Mouse (Mus musculus) brain, embryonic 18.5 days (tissue): ENCODE measurements around the gene Ostf1.

ENCODE experiments used
- DNase-seq: peaks from one replicate; pipeline ENCODE4 v3.0.0-alpha.2; 2012; ENCODE audit warnings: low read depth, low spot score

Ostf1 gene

DNA sequence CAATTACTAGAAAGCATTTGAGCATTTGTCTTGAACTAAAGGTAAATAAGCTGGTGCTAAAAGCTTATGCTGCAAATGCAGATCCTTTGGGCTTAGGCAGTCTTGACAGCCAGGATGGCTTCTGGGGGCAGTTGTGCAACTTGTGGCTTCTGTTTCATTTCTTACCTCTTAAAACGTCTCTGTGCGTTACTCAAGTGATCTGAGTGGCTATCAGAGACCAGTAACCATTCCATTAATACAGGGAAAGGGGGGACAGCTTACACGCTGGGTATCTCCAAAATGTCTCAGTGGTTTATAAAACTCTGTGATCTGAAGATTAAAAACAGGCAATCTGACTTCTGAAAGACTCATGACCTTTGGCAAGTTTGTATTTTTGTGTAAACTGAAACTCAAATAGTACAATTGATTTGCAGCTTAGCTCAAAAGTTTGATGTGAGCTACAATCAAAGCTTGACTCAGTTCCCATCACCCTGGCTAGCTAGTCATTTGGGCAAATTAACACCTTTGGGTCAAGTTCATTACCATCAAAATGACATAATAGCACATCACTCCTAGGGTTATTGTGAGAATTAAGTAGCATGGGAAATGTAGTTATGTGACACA lies 62.7 kb downstream of the Ostf1 start:
- DNase-seq, result no peak

DNA sequence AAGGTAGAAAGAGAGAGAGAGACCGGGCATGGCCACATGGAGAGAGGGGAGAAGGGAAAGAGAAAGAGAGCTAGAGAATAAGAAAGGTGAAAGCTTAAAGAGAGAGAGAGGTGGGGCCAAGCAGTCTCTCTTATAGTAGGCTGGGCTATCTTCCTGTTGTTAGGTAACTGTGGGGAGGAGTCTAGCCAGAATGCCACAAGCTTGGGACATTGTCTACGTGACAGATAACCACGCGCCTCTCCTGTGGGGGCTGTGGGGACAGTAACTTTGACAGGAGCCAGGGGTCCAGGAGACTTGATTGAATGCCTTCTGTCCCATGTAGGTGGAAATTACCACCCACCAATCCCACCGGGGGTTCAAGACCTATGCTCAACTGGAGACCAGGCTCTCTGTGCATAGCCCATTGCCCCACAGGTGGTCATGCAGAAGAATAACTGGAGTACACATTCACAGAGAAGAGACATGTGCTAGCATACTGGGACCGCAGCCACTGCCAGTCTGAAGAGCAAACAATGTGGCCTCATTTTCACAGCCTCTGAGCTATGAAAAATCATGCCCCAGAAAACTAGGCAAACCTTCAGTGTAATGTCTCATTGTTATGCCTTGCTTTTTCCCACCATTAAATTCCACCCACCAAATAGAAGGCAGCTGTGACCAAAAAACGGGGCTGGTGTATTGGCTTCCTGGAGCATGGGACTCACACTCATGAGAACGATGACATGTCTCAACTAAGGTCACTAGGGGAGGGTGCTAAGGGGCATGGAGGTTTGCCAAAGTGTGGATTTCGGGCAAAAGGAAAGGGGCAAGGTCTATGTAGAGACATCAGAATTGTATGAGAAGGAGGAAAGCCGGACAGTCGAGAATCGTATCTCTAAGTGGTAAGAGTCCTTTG lies 63.4 kb downstream of the Ostf1 start:
- DNase-seq, result no peak

DNA sequence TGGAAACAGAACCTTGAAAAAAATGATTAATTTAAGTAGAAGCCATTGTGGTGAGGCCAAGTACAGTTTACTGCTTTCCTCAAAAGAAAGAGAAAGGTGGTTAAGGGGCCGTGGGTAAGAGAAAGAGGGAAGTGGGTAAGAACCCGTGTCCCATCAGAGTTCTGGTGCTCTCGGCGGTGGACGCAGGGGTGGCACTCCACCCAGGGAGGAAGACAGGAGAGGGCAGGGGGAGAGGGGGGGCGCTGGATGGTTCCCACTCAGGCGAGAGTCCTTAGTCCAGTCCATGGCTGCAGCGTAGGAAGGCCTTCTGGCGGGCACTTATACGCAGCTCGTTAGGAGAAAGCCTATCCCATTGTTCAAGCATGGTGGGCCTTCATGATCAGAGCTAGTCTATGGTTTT lies 64.1 kb downstream of the Ostf1 start:
- DNase-seq, result no peak

DNA sequence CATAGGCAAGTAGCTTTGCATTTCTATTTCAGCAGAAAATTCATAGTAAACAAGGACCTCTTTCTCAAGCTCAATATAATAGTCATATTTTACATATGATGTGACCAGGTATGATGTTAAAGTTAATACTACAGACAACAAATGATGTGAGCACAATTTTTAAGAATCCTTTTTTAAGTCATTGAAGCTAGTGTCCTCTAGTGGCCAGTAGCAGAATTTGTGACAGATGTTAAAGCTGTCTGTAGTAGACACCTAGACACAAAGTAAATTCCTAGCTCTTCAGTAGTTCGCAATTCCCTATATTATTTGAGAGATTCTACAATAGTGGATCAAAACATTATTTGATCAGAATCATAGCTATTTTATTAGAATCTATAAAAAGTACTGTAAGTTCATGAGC lies 73.9 kb downstream of the Ostf1 start:
- DNase-seq, result no peak

DNA sequence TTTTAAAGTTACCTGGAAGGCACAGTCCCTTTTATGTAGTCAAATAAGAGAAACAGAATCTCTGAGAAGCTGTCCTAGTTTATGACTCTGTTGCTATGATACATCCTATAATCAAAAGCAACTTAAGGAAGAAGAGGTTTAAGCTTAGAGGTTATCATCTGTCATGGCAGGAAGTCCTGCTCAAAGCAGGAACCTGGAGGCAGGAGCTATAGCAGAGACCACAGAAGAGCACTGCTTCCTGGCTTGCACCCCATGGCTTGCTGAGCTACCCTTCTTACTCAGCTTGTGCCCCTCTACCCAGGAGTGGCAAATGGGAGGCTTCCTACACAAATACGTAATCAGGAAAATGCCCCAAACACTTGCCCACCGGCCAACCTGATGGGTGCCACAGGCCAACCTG lies 76.0 kb downstream of the Ostf1 start:
- DNase-seq, result no peak

DNA sequence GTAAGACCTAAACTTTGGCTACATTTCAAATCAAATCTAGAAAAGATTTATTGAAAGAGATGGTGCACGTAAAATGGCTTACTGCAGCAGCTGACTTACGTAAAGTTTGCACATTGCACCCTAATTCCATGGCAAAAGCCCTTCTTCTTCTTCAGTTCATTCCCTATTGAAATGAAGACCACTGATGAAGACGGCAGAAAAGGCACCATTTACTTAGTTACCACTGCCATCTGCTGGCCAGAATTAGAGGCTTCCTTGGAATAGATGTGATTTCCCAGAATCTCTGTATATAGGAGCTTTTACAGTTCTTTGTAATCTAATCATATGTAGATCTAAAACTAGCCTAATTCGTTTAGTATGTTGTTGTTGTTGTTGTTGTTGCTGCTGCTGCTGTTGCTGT lies 83.0 kb downstream of the Ostf1 start:
- peak; percentile 67 for DNase-seq
